Mouse (Mus musculus) liver, adult 2 months (tissue): ENCODE results near the gene Gm17087. TPM values are rescaled to one million over a fixed set of nuclear protein-coding genes. Genes with fewer than 3 reads are reported as not detected.

ENCODE experiments used
- DNase-seq: peaks from one replicate; pipeline ENCODE4 v3.0.0-alpha.2; 2011; ENCODE audit warnings: low read depth, low spot score; ENCODE audit errors: extremely low read depth
- H3K27ac ChIP-seq: fragments of 200-500 bp; replicated peaks from 2 replicates; pipeline ENCODE4 v1.5.1; 2012; ENCODE audit warnings: low read depth, mild to moderate bottlenecking, control low read depth, inconsistent platforms, low read length; ENCODE audit not compliant: insufficient read depth
- H3K27me3 ChIP-seq: fragments of 200-500 bp; 2 replicates; pipeline ENCODE4 v1.6.1; 2012; ENCODE audit warnings: mild to moderate bottlenecking, moderate library complexity, low read length, inconsistent platforms; ENCODE audit not compliant: control insufficient read depth, insufficient read depth
- H3K36me3 ChIP-seq: fragments of 200-500 bp; 2 replicates; pipeline ENCODE4 v1.6.1; 2012; ENCODE audit warnings: low read length, inconsistent platforms; ENCODE audit not compliant: control insufficient read depth, insufficient read depth
- H3K4me1 ChIP-seq: fragments of 200-500 bp; 2 replicates; pipeline ENCODE4 v1.6.1; 2011; ENCODE audit warnings: low read length; ENCODE audit not compliant: control insufficient read depth, insufficient read depth
- H3K4me3 ChIP-seq: fragments of 200-500 bp; 2 replicates; pipeline ENCODE4 v1.5.1; 2011; ENCODE audit warnings: low read depth, mild to moderate bottlenecking, control low read depth, low read length, moderate library complexity; ENCODE audit not compliant: insufficient read depth
- H3K79me2 ChIP-seq: fragments of 200-500 bp; 2 replicates; pipeline ENCODE4 v1.6.1; 2012; ENCODE audit warnings: inconsistent platforms, mild to moderate bottlenecking, low read length, moderate library complexity; ENCODE audit not compliant: control insufficient read depth, insufficient read depth
- H3K9ac ChIP-seq: fragments of 200-500 bp; 2 replicates; pipeline ENCODE4 v1.6.1; 2012; ENCODE audit warnings: low read depth, mild to moderate bottlenecking, control low read depth, inconsistent platforms, low read length
- CTCF ChIP-seq: fragments of 200-500 bp; IDR thresholded peaks from 2 replicates; pipeline ENCODE4 v1.5.1; 2011; ENCODE audit warnings: low read depth, low read length, control low read depth
- POLR2A ChIP-seq: fragments of 200-500 bp; IDR thresholded peaks from 2 replicates; pipeline ENCODE4 v1.6.1; 2011; ENCODE audit warnings: low read length, control low read depth; ENCODE audit not compliant: insufficient read depth; ENCODE audit errors: extremely low read depth
- WGBS: fragments of 180-500 bp; shearing (Covaris S2); methylation state at CpG from one replicate; pipeline ENCODE4 v1.1.7; 2018; 5-methylcytosine and 5-hydroxymethylcytosine counted together
- polyA plus RNA-seq: library from polyadenylated mRNA; depleted of rRNA; stranded (reverse); fragments of >200 nt; gene quantifications from 2 replicates; pipeline ENCODE4 v1.2.3, GENCODE M21; 2012
- total RNA-seq: library from RNA; depleted of rRNA; stranded (reverse); fragments of >200 nt; gene quantifications from 2 replicates; pipeline ENCODE4 v1.2.3, GENCODE M21; 2014

Gene Gm17087
- total and polyA plus RNA-seq, 2 experiments, result not detected

- H3K27me3 ChIP-seq, result no peaks in the 10 kb centered on the region; the same call in 1 of the 2 replicates
- no peaks in the 10 kb centered on the region for H3K79me2 ChIP-seq
- H3K4me1 ChIP-seq, result no peaks in the 10 kb centered on the region
- DNase-seq, result no peak
- no peak overlapping the region for H3K9ac ChIP-seq
- no peak for TF ChIP-seq POLR2A
- TF ChIP-seq CTCF, result no peak
- H3K4me3 ChIP-seq, result no peak overlapping the region
- no peaks in the 10 kb centered on the region for H3K36me3 ChIP-seq
- no peak overlapping the region for H3K27ac ChIP-seq
- 69% methylated on average over 8 of the region's 8 CpGs for WGBS
These were observed 14.3 kb downstream of the Gm17087 start for GRCm38 (mm10) chr17:8552346-8553035.

GRCm38 (mm10) chr17:8551641-8552040 is 15.1 kb downstream of the Gm17087 start:
- no peak overlapping the region for H3K27ac ChIP-seq
- 78% methylated on average over 3 of the region's 3 CpGs for WGBS

GRCm38 (mm10) chr17:8548733-8549132 is 18.0 kb downstream of the Gm17087 start:
- DNase-seq, result no peak
- TF ChIP-seq CTCF, result no peak
- TF ChIP-seq POLR2A, result no peak
- Histone ChIP-seq H3K9ac (no peak overlapping the region), H3K79me2 (no peaks in the 10 kb centered on the region), H3K4me1 (no peaks in the 10 kb centered on the region), H3K36me3 (no peaks in the 10 kb centered on the region), H3K27ac (no peak overlapping the region), H3K4me3 (no peak overlapping the region), H3K27me3 (no peaks in the 10 kb centered on the region)
- WGBS, result 81% methylated on average over 4 of the region's 4 CpGs

More at GRCm38 (mm10) chr17:8551641-8552040, 15.1 kb downstream of the Gm17087 start:
- Histone ChIP-seq H3K36me3 (no peaks in the 10 kb centered on the region), H3K79me2 (no peaks in the 10 kb centered on the region), H3K9ac (no peak overlapping the region), H3K4me3 (no peak overlapping the region), H3K4me1 (no peaks in the 10 kb centered on the region), H3K27me3 (no peaks in the 10 kb centered on the region; the same call in 1 of the 2 replicates)
- no peak for DNase-seq
- TF ChIP-seq POLR2A (no peak), CTCF (no peak)

- no peak for TF ChIP-seq POLR2A
- TF ChIP-seq CTCF, result no peak
- H3K9ac ChIP-seq, result no peak overlapping the region
- no peak overlapping the region for H3K27ac ChIP-seq
- H3K27me3 ChIP-seq, result no peaks in the 10 kb centered on the region
- H3K4me3 ChIP-seq, result no peak overlapping the region
- DNase-seq, result no peak
- H3K79me2 ChIP-seq, result no peaks in the 10 kb centered on the region
- H3K36me3 ChIP-seq, result no peaks in the 10 kb centered on the region
- WGBS, result 81% methylated on average over 9 of the region's 9 CpGs
- no peaks in the 10 kb centered on the region for H3K4me1 ChIP-seq
These were observed 20.4 kb downstream of the Gm17087 start for GRCm38 (mm10) chr17:8546366-8546765.

- no peaks in the 10 kb centered on the region for H3K36me3 ChIP-seq
- H3K79me2 ChIP-seq, result no peaks in the 10 kb centered on the region
- no peak overlapping the region for H3K4me3 ChIP-seq
- WGBS, result 84% methylated on average over 14 of the region's 14 CpGs
- no peak overlapping the region for H3K27ac ChIP-seq
- TF ChIP-seq POLR2A, result no peak
- TF ChIP-seq CTCF, result no peak
- no peaks in the 10 kb centered on the region for H3K4me1 ChIP-seq
- no peaks in the 10 kb centered on the region for H3K27me3 ChIP-seq
- DNase-seq, result no peak
- H3K9ac ChIP-seq, result no peak overlapping the region
These were observed 24.7 kb downstream of the Gm17087 start for GRCm38 (mm10) chr17:8541974-8542538.

GRCm38 (mm10) chr17:8538102-8538501 is 28.6 kb downstream of the Gm17087 start:
- TF ChIP-seq POLR2A, result no peak
- TF ChIP-seq CTCF, result no peak
- no peak for DNase-seq
- Histone ChIP-seq H3K36me3 (no peaks in the 10 kb centered on the region), H3K27ac (no peak overlapping the region), H3K79me2 (no peaks in the 10 kb centered on the region), H3K27me3 (no peaks in the 10 kb centered on the region), H3K4me3 (no peak overlapping the region), H3K9ac (no peak overlapping the region), H3K4me1 (no peaks in the 10 kb centered on the region)
- WGBS, result 63% methylated on average over 3 of the region's 3 CpGs
